Mouse (Mus musculus): ENCODE data around the gene Tor4a. TPM values are rescaled to one million over a fixed set of nuclear protein-coding genes. Genes with fewer than 3 reads are reported as not detected.
A peak's percentile ranks its signal among the peaks of the same experiment; 100 is the strongest.

Tor4a gene
- polyA plus RNA-seq, 1 experiment from 2014 or later, result 1.5 TPM

DNA sequence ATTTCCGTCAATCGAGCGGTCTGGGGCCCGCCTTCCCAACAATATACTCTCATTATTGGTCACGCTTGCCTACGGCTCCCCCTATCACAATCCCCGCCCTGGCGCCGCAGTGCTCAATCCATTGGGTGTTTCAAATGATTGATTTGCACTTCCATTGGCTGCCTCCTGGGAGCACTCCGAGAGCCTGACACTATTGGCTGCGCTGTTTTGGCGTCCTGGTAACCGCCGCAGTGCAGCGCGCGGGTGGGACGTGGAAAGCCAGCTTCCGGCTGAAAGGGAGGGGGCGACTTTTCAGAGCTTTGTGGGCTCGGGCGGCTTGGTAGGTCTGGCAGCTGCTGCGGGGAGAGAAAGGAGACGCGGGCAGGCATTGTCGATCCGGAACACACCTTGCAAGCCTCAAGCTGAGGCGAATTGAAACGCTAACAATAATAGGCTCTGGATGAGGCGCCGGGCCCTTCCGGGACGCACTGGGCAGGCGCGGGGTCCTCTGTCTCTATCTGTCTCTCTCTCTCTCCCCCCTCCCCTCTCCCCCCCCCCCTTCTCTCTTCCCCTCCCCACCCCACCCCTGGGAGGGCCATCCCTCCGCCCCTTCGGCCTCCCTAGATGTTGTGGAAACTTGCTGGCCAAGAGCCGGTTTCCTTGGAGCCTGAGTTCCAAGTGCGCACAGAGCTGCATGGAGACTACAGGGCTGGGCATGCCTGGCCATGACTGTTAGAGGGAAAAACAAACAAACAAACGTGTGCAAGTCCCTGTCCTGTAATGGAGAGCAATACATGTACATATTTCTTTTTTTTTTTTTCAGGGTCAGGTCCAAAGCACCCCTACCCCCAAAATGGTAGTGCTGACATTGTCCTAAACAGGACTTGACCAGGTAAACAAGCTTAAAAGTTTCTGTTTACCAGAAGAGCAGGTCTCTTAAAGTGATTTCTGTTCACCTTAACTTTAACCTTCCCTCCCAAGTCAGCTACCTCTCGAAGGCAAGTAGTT is 28.4 kb upstream of the Tor4a start:
- peak overlapping the region; percentile 48 for H3K4me3 ChIP-seq
- H3K9ac ChIP-seq, result peak overlapping the region; percentile 60
- ATAC-seq (ENCODE audit: low FRiP score, low read depth), result peak; percentile 96
- 2% methylated on average over 41 of the region's 41 CpGs for WGBS
- peaks cover 23% of the 10 kb centered on the region for H3K4me1 ChIP-seq
- H3K9me3 ChIP-seq, result no peaks in the 10 kb centered on the region
- peak overlapping the region; percentile 91 for H3K27ac ChIP-seq
- peaks cover 5% of the 10 kb centered on the region; the same call in 1 of the 2 replicates for H3K36me3 ChIP-seq
- H3K4me2 ChIP-seq (replicated peaks), result peak overlapping the region; percentile 57
- H3K27me3 ChIP-seq (replicated peaks), result no peaks in the 10 kb centered on the region

DNA sequence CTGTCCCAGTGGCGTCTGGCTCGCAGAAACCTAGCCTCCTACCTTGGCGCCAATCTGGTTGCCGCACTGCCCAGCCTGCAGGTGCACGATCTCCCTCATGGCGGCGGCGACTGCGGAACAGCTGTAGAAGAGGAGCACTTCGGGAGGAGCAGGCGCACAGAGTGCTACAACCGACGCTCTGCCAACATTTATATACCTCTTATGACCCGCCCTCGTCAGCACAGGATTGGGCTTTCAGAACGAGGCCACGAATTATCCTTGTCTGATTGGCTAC is 27.7 kb upstream of the Tor4a start, which contains the start of gene Tubb4b:
Gene Tubb4b, minus strand, starts transcription at position 211 of the 274 bp plus-strand sequence.
- Histone ChIP-seq H3K4me1 (peaks cover 23% of the 10 kb centered on the region), H3K27me3 (replicated peaks) (no peaks in the 10 kb centered on the region), H3K9ac (peak within 1 kb of the TSS; percentile 79), H3K4me3 (peak within 1 kb of the TSS; percentile 90), H3K36me3 (peaks cover 5% of the 10 kb centered on the region; the same call in 1 of the 2 replicates), H3K9me3 (no peaks in the 10 kb centered on the region), H3K4me2 (replicated peaks) (peak within 1 kb of the TSS; percentile 98), H3K27ac (peak within 1 kb of the TSS; percentile 91)
- ATAC-seq (ENCODE audit: low FRiP score, low read depth), result no peak
- under 1% methylated on average over 17 of the region's 17 CpGs for WGBS

DNA sequence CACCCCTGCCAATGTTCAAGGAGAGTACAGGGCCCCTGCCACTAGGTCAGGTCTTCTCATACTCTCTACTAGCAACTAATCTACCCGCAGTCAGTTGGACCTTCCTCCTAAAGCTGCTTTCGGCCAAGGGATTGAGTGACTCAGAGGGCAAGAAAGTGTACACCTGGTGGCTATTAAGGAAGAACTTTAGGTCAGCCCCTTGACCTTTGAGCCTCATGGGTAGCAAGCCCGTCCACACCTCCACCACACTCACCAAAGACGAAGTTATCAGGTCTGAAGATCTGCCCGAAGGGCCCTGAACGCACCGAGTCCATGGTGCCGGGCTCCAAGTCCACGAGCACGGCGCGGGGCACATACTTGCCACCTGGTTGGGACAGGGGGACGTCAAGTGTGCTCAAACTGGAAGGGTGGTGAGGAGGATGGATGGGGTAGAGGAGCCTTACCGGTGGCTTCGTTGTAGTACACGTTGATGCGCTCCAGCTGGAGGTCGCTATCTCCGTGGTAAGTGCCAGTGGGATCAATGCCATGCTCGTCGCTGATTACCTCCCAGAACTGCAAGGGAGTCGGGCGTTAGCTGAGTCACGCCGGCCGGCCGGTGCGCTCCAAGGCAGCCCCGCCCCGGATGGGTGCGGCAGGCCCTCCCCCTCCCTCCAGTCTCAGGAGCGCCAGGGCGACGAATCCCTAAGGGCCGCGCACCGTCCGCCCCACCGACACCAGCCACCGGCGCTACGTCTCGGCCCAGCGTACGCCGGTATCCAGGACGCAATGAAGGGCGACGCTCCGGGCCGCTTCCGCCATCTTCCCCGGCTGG is 27.2 kb upstream of the Tor4a start:
- peak overlapping the region; percentile 98 for H3K4me2 ChIP-seq (replicated peaks)
- H3K9ac ChIP-seq, result peak overlapping the region; percentile 79
- ATAC-seq (ENCODE audit: low FRiP score, low read depth), result peak; percentile 31
- H3K9me3 ChIP-seq, result no peaks in the 10 kb centered on the region
- peak overlapping the region; percentile 90 for H3K4me3 ChIP-seq
- H3K27me3 ChIP-seq (replicated peaks), result no peaks in the 10 kb centered on the region
- WGBS, result 3% methylated on average over 53 of the region's 53 CpGs
- H3K36me3 ChIP-seq, result peaks cover 5% of the 10 kb centered on the region; the same call in 1 of the 2 replicates
- peak overlapping the region; percentile 74 for H3K27ac ChIP-seq
- H3K4me1 ChIP-seq, result peaks cover 21% of the 10 kb centered on the region

DNA sequence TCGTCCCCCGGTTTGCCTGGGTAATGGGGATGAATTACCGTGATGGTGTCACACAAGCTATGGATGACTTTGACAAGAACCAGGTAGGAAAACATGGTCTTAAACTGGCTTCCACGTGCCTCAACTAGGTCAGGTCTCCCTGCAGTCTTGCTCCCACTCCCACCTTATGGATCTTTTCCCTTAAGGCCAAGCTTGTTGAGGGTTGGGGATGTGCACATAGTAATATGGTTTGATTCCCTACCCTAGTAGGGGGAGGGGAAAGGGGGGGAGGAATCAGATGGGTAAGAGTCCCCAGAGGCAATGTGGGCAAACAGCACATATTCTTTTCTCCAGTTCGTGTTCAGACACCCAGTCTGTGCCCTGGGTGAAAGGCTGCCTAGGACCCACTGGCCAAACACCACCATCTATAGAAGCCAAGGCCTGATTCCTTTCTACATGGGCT is 24.7 kb upstream of the Tor4a start:
- peaks cover 5% of the 10 kb centered on the region; the same call in 1 of the 2 replicates for H3K36me3 ChIP-seq
- H3K4me1 ChIP-seq, result peaks cover 23% of the 10 kb centered on the region
- WGBS, result 66% methylated on average over 5 of the region's 5 CpGs
- no peaks in the 10 kb centered on the region for H3K9me3 ChIP-seq
- H3K4me3 ChIP-seq, result no peak overlapping the region
- no peaks in the 10 kb centered on the region for H3K27me3 ChIP-seq (replicated peaks)
- no peak overlapping the region for H3K4me2 ChIP-seq (replicated peaks)
- H3K9ac ChIP-seq, result no peak overlapping the region
- no peak for ATAC-seq (ENCODE audit: low FRiP score, low read depth)
- H3K27ac ChIP-seq, result no peak overlapping the region

DNA sequence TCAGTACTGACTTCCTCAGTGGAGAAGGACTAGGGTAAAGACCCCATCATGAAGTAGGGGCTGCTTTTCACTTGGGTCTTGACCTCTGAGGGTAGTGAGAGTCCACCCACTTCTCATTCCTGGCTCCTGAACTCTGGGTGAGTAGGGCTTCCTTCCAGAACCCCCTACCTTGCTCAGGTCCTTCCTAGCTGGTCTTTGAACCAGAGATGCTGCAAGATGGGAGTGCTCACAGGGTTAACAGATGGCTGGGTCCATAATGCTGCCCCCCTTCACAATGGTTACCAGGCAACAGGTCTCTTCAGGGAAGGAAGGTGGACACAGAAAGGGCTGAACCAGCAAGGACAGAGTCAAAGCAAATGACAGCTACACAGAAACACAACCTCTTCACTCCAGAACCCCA is 21.8 kb upstream of the Tor4a start, which contains the start of gene Fam166a:
Gene Fam166a, plus strand, starts transcription at position 301 of the 400 bp plus-strand sequence.
- Histone ChIP-seq H3K9ac (no peak within 1 kb of the TSS), H3K4me2 (replicated peaks) (no peak within 1 kb of the TSS), H3K4me1 (peaks cover 10% of the 10 kb centered on the region), H3K27me3 (replicated peaks) (0 out of 2 replicates have a peak, but pooled peaks cover 7% of the 10 kb centered on the region), H3K27ac (no peak within 1 kb of the TSS), H3K36me3 (peaks cover 5% of the 10 kb centered on the region; the same call in 1 of the 2 replicates), H3K4me3 (no peak within 1 kb of the TSS), H3K9me3 (no peaks in the 10 kb centered on the region)
- no peak for ATAC-seq (ENCODE audit: low FRiP score, low read depth)

DNA sequence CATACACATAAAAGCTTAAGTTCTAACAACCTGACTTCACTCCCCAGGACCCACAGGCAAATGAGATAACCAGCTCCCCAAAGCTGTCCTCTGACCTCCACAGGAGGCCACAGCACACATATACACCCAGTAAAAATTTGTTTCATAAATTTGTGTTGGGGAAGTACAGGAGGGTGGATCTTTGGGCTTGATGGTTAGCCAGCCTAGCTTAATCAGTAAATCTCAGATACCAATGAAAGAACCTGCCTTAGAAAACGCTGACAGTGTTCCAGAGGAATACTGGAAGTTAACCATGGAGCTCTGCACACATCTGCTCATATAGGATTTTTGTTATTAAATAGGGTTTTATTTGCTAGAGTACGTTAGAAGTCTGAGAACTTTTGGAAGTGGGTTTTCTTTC is 21.0 kb upstream of the Tor4a start:
- peaks cover 14% of the 10 kb centered on the region; the same call in 1 of the 2 replicates for H3K27me3 ChIP-seq (replicated peaks)
- no peak overlapping the region for H3K4me2 ChIP-seq (replicated peaks)
- ATAC-seq (ENCODE audit: low FRiP score, low read depth), result no peak
- peaks cover 6% of the 10 kb centered on the region; the same call in 1 of the 2 replicates for H3K4me1 ChIP-seq
- H3K27ac ChIP-seq, result no peak overlapping the region
- H3K36me3 ChIP-seq, result peaks cover 5% of the 10 kb centered on the region; the same call in 1 of the 2 replicates
- H3K9me3 ChIP-seq, result no peaks in the 10 kb centered on the region
- no peak overlapping the region for H3K4me3 ChIP-seq
- WGBS, result 62% methylated on average over 2 of the region's 2 CpGs
- H3K9ac ChIP-seq, result no peak overlapping the region

DNA sequence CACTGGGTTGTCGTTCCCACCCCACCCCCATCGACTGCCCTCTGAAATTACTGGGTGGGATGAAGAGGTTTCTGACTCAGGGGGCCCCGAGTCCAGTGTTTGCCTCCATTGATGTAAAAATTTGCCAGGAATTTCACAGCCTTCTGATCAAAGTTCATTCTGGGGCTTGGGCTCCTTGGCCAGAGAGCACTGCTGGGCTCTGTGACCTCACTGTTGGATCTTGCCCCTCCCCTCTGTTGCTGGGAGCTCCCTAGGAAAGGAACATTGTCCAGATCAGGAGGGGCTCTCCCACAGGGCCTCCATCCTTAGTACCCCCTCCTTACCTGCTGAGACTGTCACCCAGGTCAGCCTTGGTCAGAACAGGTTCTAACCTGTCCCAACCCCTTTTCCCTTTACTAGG is 17.8 kb upstream of the Tor4a start, which contains the start of gene Stpg3:
Gene Stpg3, minus strand, starts transcription at position 194 of the 400 bp plus-strand sequence.
- no peaks in the 10 kb centered on the region for H3K9me3 ChIP-seq
- no peak within 1 kb of the TSS for H3K27ac ChIP-seq
- no peak within 1 kb of the TSS for H3K9ac ChIP-seq
- no peak within 1 kb of the TSS for H3K4me2 ChIP-seq (replicated peaks)
- peaks cover 17% of the 10 kb centered on the region for H3K4me1 ChIP-seq
- WGBS, result 80% methylated on average over 3 of the region's 3 CpGs
- H3K36me3 ChIP-seq, result no peaks in the 10 kb centered on the region
- peaks cover 14% of the 10 kb centered on the region; the same call in 1 of the 2 replicates for H3K27me3 ChIP-seq (replicated peaks)
- H3K4me3 ChIP-seq, result no peak within 1 kb of the TSS
- ATAC-seq (ENCODE audit: low FRiP score, low read depth), result no peak

DNA sequence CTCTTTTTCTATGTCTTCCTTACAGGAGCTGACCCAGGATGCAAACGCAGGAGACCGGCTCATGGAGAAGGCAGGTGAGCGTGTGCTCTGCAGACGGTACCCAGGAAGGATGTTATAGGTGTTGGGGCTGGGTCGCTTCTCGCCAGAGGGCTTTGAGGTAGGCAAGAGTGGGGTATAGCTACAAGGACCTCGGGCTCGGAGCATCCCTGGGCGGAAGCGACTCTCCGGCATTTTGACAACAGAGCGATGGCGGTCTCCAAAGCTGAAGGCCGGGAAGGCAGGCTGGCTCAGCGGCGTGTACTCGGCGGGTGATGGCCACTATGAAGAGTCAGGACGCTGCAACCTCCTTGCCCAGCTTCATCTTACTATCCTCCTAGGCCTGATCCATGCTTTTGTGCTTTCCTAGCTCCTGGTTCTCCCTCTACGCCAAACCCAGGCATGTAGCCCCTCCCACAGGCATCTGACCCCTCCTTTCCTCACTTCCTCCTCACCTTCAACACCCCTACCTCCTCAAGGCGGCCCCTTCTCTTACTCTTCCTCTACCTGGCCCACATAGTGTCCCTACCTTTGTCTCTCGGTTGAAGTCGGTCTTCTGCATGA is 16.7 kb upstream of the Tor4a start:
- Histone ChIP-seq H3K36me3 (peaks cover 1% of the 10 kb centered on the region; the same call in 1 of the 2 replicates), H3K4me1 (peaks cover 16% of the 10 kb centered on the region), H3K9ac (no peak overlapping the region), H3K4me2 (replicated peaks) (no peak overlapping the region), H3K9me3 (no peaks in the 10 kb centered on the region), H3K27me3 (replicated peaks) (peaks cover 14% of the 10 kb centered on the region; the same call in 1 of the 2 replicates), H3K4me3 (no peak overlapping the region), H3K27ac (no peak overlapping the region)
- no peak for ATAC-seq (ENCODE audit: low FRiP score, low read depth)
- 69% methylated on average over 23 of the region's 23 CpGs for WGBS

DNA sequence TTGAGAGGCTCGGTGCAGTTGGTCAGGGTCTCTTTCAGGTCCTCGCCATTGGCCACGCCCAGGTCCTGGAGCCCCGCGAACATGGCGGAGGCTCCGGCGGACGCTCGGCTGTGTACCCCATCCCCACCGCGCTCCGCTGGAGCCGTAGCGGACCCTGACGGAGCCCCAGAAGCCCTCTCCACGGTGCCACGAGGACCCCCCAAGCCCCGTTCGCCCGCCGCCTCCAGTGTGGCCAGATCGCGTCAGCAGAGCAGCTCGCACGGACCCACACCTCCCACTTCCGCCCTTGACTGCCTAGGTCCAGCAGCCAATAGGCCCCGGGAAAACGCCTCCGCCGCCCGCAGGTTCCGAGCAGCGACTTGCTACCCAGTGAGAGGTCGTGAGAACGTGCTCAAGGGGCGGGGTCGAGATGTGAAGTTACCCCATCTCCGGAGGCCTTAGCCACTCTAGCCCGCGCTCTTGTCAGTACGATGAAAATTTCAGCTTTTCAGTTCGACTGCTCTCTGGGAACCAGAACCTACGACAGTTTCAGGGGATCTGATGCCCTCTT is 14.5 kb upstream of the Tor4a start, which contains the start of gene Nelfb:
Gene Nelfb, minus strand, starts transcription at position 369 of the 550 bp plus-strand sequence.
- peaks cover 14% of the 10 kb centered on the region; the same call in 1 of the 2 replicates for H3K27me3 ChIP-seq (replicated peaks)
- peaks cover 20% of the 10 kb centered on the region; the same call in 1 of the 2 replicates for H3K36me3 ChIP-seq
- no peaks in the 10 kb centered on the region for H3K9me3 ChIP-seq
- 0 out of 2 replicates have a peak within 1 kb of the TSS, but pooled peaks have one; percentile 33 for H3K27ac ChIP-seq
- H3K4me2 ChIP-seq (replicated peaks), result peak within 1 kb of the TSS; percentile 93
- H3K9ac ChIP-seq, result peak within 1 kb of the TSS; percentile 76
- peak within 1 kb of the TSS; percentile 65 for H3K4me3 ChIP-seq
- ATAC-seq (ENCODE audit: low FRiP score, low read depth), result peak; percentile 90
- H3K4me1 ChIP-seq, result peaks cover 20% of the 10 kb centered on the region
- WGBS, result under 1% methylated on average over 44 of the region's 44 CpGs

DNA sequence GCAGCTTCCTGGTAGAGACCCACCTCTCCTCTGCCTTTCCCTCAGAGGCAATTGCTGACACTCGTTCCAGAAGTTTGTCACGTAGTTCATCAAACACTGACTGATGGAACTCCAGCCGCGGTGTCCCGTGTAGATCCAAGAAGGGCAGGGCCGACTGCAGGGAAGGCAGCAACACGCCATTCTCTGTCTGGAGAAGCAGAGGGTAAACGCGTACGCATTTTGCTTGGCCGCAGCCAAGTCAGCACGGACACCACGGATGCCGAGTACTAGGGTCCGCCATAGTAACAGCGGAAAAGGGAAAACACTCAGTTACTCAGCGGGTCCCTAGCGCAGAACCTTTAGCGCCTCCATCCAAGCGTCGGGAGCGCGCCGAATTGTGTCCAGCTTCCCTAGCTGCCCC is 14.0 kb upstream of the Tor4a start:
- Histone ChIP-seq H3K4me1 (peaks cover 20% of the 10 kb centered on the region), H3K36me3 (peaks cover 25% of the 10 kb centered on the region), H3K27me3 (replicated peaks) (peaks cover 14% of the 10 kb centered on the region; the same call in 1 of the 2 replicates), H3K27ac (0 out of 2 replicates have a peak overlapping the region, but pooled peaks have one; percentile 33), H3K4me3 (peak overlapping the region; percentile 65), H3K4me2 (replicated peaks) (peak overlapping the region; percentile 93), H3K9me3 (no peaks in the 10 kb centered on the region), H3K9ac (peak overlapping the region; percentile 76)
- under 1% methylated on average over 24 of the region's 24 CpGs for WGBS
- ATAC-seq (ENCODE audit: low FRiP score, low read depth), result peak; percentile 51; the same call in 1 of the 2 replicates

DNA sequence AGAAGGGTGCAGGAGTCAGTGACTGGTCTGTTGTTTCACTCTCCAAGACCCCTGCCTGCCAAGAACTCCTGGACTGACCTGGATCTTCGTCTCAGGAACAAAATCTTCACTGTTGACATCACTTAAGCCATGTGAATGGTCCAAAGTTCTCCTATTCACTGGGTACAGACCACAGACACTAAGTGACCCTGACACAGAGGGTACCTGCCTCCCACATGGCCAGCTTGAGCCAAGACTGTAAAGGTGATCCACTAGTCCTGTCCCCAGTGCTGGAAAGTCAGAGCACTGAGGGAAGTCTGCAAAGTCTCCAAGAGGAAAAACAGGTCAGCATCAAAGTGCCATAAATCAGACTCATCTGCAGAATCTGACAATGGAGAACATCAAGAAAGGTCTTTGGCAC is 10.9 kb upstream of the Tor4a start:
- ATAC-seq (ENCODE audit: low FRiP score, low read depth), result no peak
- Histone ChIP-seq H3K4me1 (peaks cover 20% of the 10 kb centered on the region), H3K36me3 (peaks cover 54% of the 10 kb centered on the region), H3K9ac (no peak overlapping the region), H3K4me2 (replicated peaks) (no peak overlapping the region), H3K4me3 (no peak overlapping the region), H3K27ac (no peak overlapping the region), H3K27me3 (replicated peaks) (0 out of 2 replicates have a peak, but pooled peaks cover under 1% of the 10 kb centered on the region), H3K9me3 (no peaks in the 10 kb centered on the region)
- WGBS, result 87% methylated on average over 1 of the region's 1 CpGs
